Mouse (Mus musculus) lung, postnatal 0 days (tissue): ENCODE data around the gene Pafah1b3.

Experiments
- CTCF ChIP-seq: IDR thresholded peaks from 2 replicates; pipeline ENCODE4 v1.5.1; 2016; ENCODE audit warnings: antibody characterized with exemption, mild to moderate bottlenecking
- EP300 ChIP-seq: IDR thresholded peaks from 2 replicates; pipeline ENCODE4 v1.6.1; 2016; ENCODE audit warnings: antibody characterized with exemption, mild to moderate bottlenecking, control low read depth

DNA sequence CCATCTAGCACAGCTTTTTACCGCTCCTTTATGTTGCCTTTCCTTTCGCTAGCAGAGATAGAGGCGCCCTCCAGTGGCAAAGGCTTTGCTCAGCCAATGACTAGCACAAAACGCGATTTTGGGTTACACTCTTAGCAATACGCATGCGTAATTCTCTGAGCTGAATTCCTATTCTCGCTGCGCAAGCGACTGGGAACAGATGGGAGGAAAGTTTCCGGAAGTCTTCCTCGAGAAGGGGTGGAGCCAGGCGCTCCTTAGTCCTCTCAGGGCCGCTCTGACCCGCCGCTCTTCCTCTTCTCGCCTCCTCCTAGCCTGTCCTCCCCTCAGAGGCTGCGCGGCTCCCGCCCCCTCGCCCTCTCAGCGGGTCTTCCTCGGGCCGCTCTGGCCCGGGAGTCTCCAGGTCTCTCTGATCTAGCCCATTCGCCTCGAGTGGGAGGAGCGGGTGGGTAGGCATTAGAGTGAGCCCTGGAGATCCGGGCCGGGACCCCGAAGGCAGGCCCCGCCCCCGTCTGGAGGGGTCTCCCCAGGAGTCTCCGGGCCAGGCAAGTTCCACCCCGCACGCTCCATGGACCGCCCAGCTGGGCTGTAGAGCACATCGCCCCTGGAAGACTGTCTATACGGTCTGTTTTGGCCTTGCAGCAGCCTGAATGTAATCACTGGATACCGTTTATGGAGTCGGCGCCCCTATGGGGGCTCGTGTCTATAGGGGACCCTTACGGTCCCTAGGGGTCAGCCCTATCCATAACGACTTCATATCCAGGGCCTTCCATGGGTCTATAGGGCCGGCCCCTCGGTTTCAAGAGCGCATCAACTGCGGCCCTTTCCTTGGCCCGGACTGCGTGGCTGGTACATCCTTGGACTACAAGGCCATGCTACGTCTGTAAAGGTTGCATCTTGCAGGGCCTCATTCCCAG is 19.0 kb upstream of the Pafah1b3 start, which contains the start of gene Megf8:
- TF ChIP-seq CTCF: peak; percentile 95
- peak; percentile 78 for TF ChIP-seq EP300
